Mouse (Mus musculus): Measurements from ENCODE around the gene Nfe2l1.
"Not testable (repeated sequence)": the region's sequence is repeated elsewhere in the genome, so short reads cannot be mapped to it uniquely, and the experiment has no call there.

Gene Nfe2l1

GRCm38 (mm10) chr11:96821956-96822355 lies 7.8 kb downstream of the Nfe2l1 start:
- DNase-seq (ENCODE audit: low read depth, low spot score), result no peak

- no peak for DNase-seq (ENCODE audit: low read depth, low spot score)
These were observed 11.5 kb downstream of the Nfe2l1 start for GRCm38 (mm10) chr11:96818128-96818710.

- no peak for DNase-seq (ENCODE audit: low read depth, low spot score)
These were observed 12.8 kb downstream of the Nfe2l1 start for GRCm38 (mm10) chr11:96816979-96817378.

- no peak for DNase-seq (ENCODE audit: low read depth, low spot score)
These were observed 13.3 kb downstream of the Nfe2l1 start for GRCm38 (mm10) chr11:96816494-96816893.

GRCm38 (mm10) chr11:96815895-96816294 lies 13.9 kb downstream of the Nfe2l1 start:
- DNase-seq (ENCODE audit: low read depth, low spot score), result no peak

GRCm38 (mm10) chr11:96814443-96814842 lies 15.3 kb downstream of the Nfe2l1 start:
- no peak for DNase-seq (ENCODE audit: low read depth, low spot score)

- no peak for DNase-seq (ENCODE audit: low read depth, low spot score)
These were observed 15.8 kb downstream of the Nfe2l1 start for GRCm38 (mm10) chr11:96813920-96814319.

GRCm38 (mm10) chr11:96813455-96813854 lies 16.3 kb downstream of the Nfe2l1 start:
- DNase-seq (ENCODE audit: low read depth, low spot score), result no peak

GRCm38 (mm10) chr11:96811188-96811587 lies 18.6 kb downstream of the Nfe2l1 start:
- not testable (repeated sequence) for DNase-seq (ENCODE audit: low read depth, low spot score)

- no peak for DNase-seq (ENCODE audit: low read depth, low spot score)
These were observed 20.1 kb downstream of the Nfe2l1 start for GRCm38 (mm10) chr11:96809562-96810235.

GRCm38 (mm10) chr11:96808066-96808465 lies 21.7 kb downstream of the Nfe2l1 start:
- no peak for DNase-seq (ENCODE audit: low read depth, low spot score)

- no peak for DNase-seq (ENCODE audit: low read depth, low spot score)
These were observed 24.2 kb downstream of the Nfe2l1 start for GRCm38 (mm10) chr11:96805606-96806005.

- DNase-seq (ENCODE audit: low read depth, low spot score), result no peak
These were observed 30.3 kb downstream of the Nfe2l1 start for GRCm38 (mm10) chr11:96799511-96799910.

GRCm38 (mm10) chr11:96796586-96796985 lies 33.2 kb downstream of the Nfe2l1 start:
- no peak for DNase-seq (ENCODE audit: low read depth, low spot score)

- no peak for DNase-seq (ENCODE audit: low read depth, low spot score)
These were observed 33.7 kb downstream of the Nfe2l1 start for GRCm38 (mm10) chr11:96796081-96796480.

GRCm38 (mm10) chr11:96795491-96795890 lies 34.3 kb downstream of the Nfe2l1 start:
- no peak for DNase-seq (ENCODE audit: low read depth, low spot score)

- DNase-seq (ENCODE audit: low read depth, low spot score), result no peak
These were observed 39.1 kb downstream of the Nfe2l1 start for GRCm38 (mm10) chr11:96790681-96791080.

- DNase-seq (ENCODE audit: low read depth, low spot score), result no peak
These were observed 39.8 kb downstream of the Nfe2l1 start for GRCm38 (mm10) chr11:96789990-96790389.

GRCm38 (mm10) chr11:96788871-96789795 lies 40.6 kb downstream of the Nfe2l1 start, which contains the start of gene Cbx1:
Gene Cbx1, plus strand, starts transcription at chr11:96789127.
- peak; percentile 91 for DNase-seq (ENCODE audit: low read depth, low spot score)

GRCm38 (mm10) chr11:96786731-96787450 lies 42.9 kb downstream of the Nfe2l1 start:
- DNase-seq (ENCODE audit: low read depth, low spot score), result no peak

- DNase-seq (ENCODE audit: low read depth, low spot score), result not testable (repeated sequence)
These were observed 44.9 kb downstream of the Nfe2l1 start for GRCm38 (mm10) chr11:96784847-96785246.

GRCm38 (mm10) chr11:96781425-96781824 lies 48.3 kb downstream of the Nfe2l1 start:
- DNase-seq (ENCODE audit: low read depth, low spot score), result no peak

All from WW6 (cell line).